Mouse (Mus musculus) frontal cortex, postnatal 14 days (tissue): ENCODE data around the gene Spsb2.
"Not testable (repeated sequence)": the region's sequence is repeated elsewhere in the genome, so short reads cannot be mapped to it uniquely, and the experiment has no call there.

Experiments used
- DNase-seq, 2 experiments: peaks; one replicate each; pipeline ENCODE4 v3.0.0; 2022; ENCODE audit warnings: low spot score in 2 of 2

Gene Spsb2

GRCm38 (mm10) chr6:124817125-124817524 is 8.7 kb downstream of the Spsb2 start:
- DNase-seq = peak in 1 of 2 experiments; percentile 3

GRCm38 (mm10) chr6:124817563-124817962 is 9.1 kb downstream of the Spsb2 start:
- DNase-seq = peak in 1 of 2 experiments; percentile 2

- peak in 1 of 2 experiments; percentile 9 for DNase-seq
These were observed 9.5 kb downstream of the Spsb2 start for GRCm38 (mm10) chr6:124817971-124818370.

- no peak for DNase-seq
These were observed 12.4 kb downstream of the Spsb2 start for GRCm38 (mm10) chr6:124820891-124821290.

GRCm38 (mm10) chr6:124822049-124822448 is 13.6 kb downstream of the Spsb2 start:
- DNase-seq = no peak

GRCm38 (mm10) chr6:124828101-124828592 is 19.7 kb downstream of the Spsb2 start:
- DNase-seq = no peak

GRCm38 (mm10) chr6:124828868-124829798 is 20.7 kb downstream of the Spsb2 start, which contains the start of the genes Usp5 and Cdca3:
Gene Usp5, minus strand, starts transcription at chr6:124829484.
Gene Cdca3, plus strand, starts transcription at chr6:124829547.
- peak; percentile 98 to 100 for DNase-seq

GRCm38 (mm10) chr6:124829799-124830700 is 21.6 kb downstream of the Spsb2 start:
- peak; percentile 90 to 94 for DNase-seq

GRCm38 (mm10) chr6:124831199-124831598 is 22.7 kb downstream of the Spsb2 start:
- not testable (repeated sequence) for DNase-seq

GRCm38 (mm10) chr6:124831649-124832048 is 23.2 kb downstream of the Spsb2 start:
- DNase-seq = no peak

- no peak for DNase-seq
These were observed 26.1 kb downstream of the Spsb2 start for GRCm38 (mm10) chr6:124834512-124835081.

- no peak for DNase-seq
These were observed 27.1 kb downstream of the Spsb2 start for GRCm38 (mm10) chr6:124835531-124835930.

GRCm38 (mm10) chr6:124836411-124836810 is 27.9 kb downstream of the Spsb2 start:
- DNase-seq = no peak

- no peak for DNase-seq
These were observed 31.3 kb downstream of the Spsb2 start for GRCm38 (mm10) chr6:124839805-124840204.

GRCm38 (mm10) chr6:124840241-124841167 is 32.0 kb downstream of the Spsb2 start, which contains the start of gene Gnb3:
Gene Gnb3, minus strand, starts transcription at chr6:124840275.
- DNase-seq = no peak

GRCm38 (mm10) chr6:124847305-124847704 is 38.8 kb downstream of the Spsb2 start:
- peak; percentile 86 to 96 for DNase-seq

- DNase-seq = no peak
These were observed 42.1 kb downstream of the Spsb2 start for GRCm38 (mm10) chr6:124850535-124850934.

GRCm38 (mm10) chr6:124854647-124855046 is 46.2 kb downstream of the Spsb2 start:
- no peak for DNase-seq

- DNase-seq = peak; percentile 50 to 57
These were observed 47.9 kb downstream of the Spsb2 start for GRCm38 (mm10) chr6:124856321-124856720.
